Comparison of ENCODE assay signal across 27 mouse cellular contexts in genomic region chr17:28863926-28864325, GRCm38 (mm10). TPM values are rescaled to one million over a fixed set of nuclear protein-coding genes. Genes with fewer than 3 reads are reported as not detected.
"Had no signal": no experiment of that assay in that cellular context is flagged by ENCODE, and none has a peak within 500 bp of the region (broad histone marks: within the 10 kb centered on the region; RNA-seq: fewer than 3 reads in every experiment).

No protein-coding gene starts in this region.

- H3K4me1 ChIP-seq: heart, embryonic 12.5 days; hindbrain, embryonic 10.5 days; intestine, embryonic 15.5 days; limb, embryonic 10.5 days; limb, embryonic 12.5 days had no signal

- H3K36me3 ChIP-seq: heart, embryonic 10.5 days; heart, embryonic 12.5 days; hindbrain, embryonic 10.5 days; hindbrain, embryonic 12.5 days; intestine, embryonic 15.5 days; limb, embryonic 10.5 days; limb, embryonic 12.5 days had no signal

- H3K27me3 ChIP-seq: heart, embryonic 12.5 days; hindbrain, embryonic 12.5 days; intestine, embryonic 15.5 days; limb, embryonic 12.5 days had no signal

- H3K4me3 ChIP-seq: gastrocnemius, adult 2 months; heart, embryonic 10.5 days; heart, embryonic 12.5 days; hindbrain, embryonic 10.5 days; hindbrain, embryonic 12.5 days; intestine, embryonic 15.5 days; layer of hippocampus, adult 2 months; left cerebral cortex, adult 2 months; limb, embryonic 10.5 days; limb, embryonic 12.5 days had no signal

- H3K27ac ChIP-seq: gastrocnemius, adult 2 months; heart, embryonic 10.5 days; hindbrain, embryonic 10.5 days; hindbrain, embryonic 12.5 days; hindbrain, embryonic 14.5 days; intestine, embryonic 15.5 days; layer of hippocampus, adult 2 months; left cerebral cortex, adult 2 months; limb, embryonic 10.5 days; limb, embryonic 12.5 days had no signal

- DNase-seq: gastrocnemius, adult 2 months; gastrocnemius, postnatal 10 days; gastrocnemius, postnatal 25 days; heart, adult 18-20 months; heart, postnatal 10 days; heart, postnatal 4 days; kidney, adult 11 months; kidney, adult 8-10 months; kidney, postnatal 10 days; kidney, postnatal 4 days; liver had no signal

RNA-seq across cellular contexts. Expression of gene Pnpla1, which starts 5.7 kb away (rescaled TPM):
- polyA plus RNA-seq: heart, embryonic 10.5 days; heart, embryonic 14.5 days; hindbrain, embryonic 10.5 days; hindbrain, embryonic 12.5 days; hindbrain, embryonic 14.5 days; hindbrain, embryonic 16.5 days; inflammation-experienced regulatory T-cells, adult 6 months; kidney, embryonic 14.5 days; kidney, embryonic 16.5 days; limb, embryonic 12.5 days; liver, embryonic 11.5 days had no signal
